Mouse (Mus musculus): ENCODE results near the gene Fam83e. TPM values are rescaled to one million over a fixed set of nuclear protein-coding genes. Genes with fewer than 3 reads are reported as not detected.

Gene Fam83e
- polyA plus RNA-seq (2015; fragmentation: Nextera tagmentation; extraction: Ambion mirVana): 0.64 and 0.82 TPM in 2 replicates

DNA sequence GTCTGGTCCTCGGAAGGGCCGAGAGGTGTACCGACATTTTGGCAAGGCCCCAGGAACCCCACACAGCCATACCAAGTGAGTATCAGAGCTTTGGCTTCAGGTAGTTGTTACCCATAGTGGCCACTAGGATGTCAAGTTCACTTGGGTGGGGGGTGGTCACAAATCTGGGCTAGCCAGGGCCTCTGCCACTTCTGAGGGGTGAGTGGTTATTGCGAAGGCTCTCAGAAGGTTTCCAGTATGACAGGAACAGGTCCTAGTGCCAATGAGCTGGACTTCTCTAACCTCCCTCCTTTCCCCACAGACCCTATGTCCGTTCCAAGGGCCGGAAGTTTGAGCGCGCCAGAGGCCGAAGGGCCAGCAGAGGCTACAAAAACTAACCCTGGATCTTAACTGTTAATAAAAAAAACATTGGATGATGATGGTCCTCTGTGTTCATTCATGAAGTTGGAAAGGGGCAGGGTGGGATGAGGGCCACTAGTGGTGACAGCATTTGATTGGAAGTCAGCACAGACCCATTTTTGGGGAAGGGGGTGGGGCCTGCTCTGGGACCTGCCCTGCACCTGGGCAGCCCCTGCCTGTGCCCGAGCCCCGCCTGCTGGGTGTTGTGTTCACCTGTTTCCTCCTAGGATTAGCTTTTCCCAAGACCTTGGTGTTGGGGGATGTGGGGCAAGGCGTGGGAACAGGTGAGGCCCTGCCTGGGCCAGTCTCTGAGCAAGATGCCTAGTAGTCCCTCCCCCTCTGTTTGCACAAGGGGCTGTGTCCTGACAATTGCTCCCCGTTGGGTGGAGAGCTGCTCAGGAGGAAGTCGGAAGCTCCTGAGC, at the start of gene Fam83e:
Gene Fam83e, plus strand, starts transcription at position 800 of the 821 bp plus-strand sequence.

GRCm38 (mm10) chr7:45683396-45684050, 37.5 kb upstream of the Fam83e start, which contains the start of gene Ntn5:
Ntn5 (plus strand) TSS chr7:45684022.

DNA sequence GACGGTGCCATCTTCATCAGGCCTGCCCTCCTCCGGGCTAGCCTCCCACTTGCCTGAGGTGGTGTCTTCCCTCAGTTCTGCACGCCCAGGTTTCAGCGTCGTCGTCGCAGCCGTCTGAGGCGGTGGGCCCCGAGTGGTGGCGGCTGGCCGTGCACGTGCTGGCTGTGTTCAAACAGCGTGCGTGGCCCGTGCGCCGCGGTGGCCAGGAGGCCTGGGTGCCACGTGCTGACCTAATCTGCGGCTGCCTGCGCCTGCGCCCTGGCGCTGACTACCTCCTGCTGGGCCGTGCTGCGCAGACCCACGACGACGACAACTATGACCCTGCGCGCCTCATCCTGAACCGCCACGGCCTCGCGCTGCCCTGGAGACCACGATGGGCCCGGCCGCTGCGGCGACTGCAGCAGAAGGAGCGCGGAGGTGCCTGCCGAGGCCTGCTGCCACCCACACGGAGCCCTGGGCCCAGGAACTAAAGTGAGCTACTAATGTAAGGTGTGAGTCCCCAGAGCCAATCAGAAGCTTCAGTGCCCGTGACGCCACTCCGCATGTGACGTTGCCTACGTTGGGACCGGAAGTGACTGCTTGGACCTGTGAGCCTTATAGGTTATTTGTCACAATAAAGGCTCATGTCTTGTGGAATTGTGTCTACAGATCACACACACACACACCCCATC, 27.0 kb upstream of the Fam83e start, which contains the start of gene Sec1:
Gene Sec1, minus strand, starts transcription at position 482 of the 671 bp plus-strand sequence.

GRCm38 (mm10) chr7:45699523-45700141, 21.4 kb upstream of the Fam83e start, which contains the start of gene Car11:
Car11 (plus strand) TSS chr7:45699843.

GRCm38 (mm10) chr7:45704730-45705442, 16.1 kb upstream of the Fam83e start, which contains the start of gene Dbp:
Dbp (plus strand) TSS chr7:45705088.

DNA sequence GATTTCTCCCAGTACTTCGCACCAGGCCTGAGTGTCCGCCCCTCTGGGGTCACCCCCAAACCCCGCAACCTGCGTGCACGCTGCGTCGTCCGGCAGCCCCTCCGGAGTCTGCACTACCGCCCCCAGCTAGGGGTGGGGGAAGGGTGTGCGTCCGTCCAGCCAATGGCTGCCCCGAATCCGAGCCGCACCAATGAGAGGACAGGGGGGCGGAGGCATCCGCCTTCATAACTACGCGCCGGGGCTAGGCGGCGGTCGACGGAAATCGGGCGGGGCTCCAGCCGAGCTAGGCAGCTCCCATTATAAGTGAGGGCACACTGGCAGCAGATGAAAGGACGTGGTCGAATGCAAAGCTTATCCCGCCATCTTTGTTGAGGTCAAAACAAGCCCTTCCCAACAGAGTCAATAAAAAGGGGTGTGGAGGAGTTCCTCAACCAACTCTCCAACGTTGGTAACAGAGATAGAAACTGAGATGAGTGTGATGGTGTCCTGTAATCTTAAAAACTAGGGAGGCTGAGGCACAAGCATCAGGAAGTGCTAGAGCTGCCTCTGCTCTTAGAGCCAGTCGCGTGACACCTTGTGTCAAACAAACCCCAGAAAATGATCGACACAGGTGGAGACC, 5.8 kb upstream of the Fam83e start, which contains the start of gene Rpl18:
Gene Rpl18, plus strand, starts transcription at position 368 of the 619 bp plus-strand sequence.

DNA sequence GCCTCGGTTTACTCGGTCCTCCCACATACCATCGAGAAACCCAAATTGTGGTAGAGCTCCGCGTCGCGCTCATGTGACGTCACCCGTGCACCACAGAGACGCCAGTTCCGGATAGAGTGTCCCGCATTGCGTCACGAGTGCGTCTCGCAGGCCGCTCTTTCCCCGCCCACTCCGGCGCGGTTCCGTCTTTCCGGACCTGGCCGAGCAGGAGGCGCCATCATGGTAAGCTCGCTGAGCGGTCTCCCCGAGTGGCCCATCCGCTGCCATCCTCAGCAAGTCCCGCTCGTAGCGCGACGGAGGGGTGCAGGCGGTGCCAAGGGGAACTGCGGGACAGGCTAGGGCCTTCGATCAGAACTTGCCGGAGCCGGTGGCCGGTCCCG, 3.1 kb upstream of the Fam83e start, which contains the start of gene Sphk2:
Gene Sphk2, minus strand, starts transcription at position 85 of the 380 bp plus-strand sequence.

GRCm38 (mm10) chr7:45725713-45726112, 4.7 kb downstream of the Fam83e start, which contains the start of gene Spaca4:
Spaca4 (minus strand) TSS chr7:45725813.

Other genes with a start within 250 kb of the Fam83e start
- 0.48 and 0.69 TPM in 2 replicates for gene Tulp2, start 239.3 kb upstream of the Fam83e start, polyA plus RNA-seq (2015; fragmentation: Nextera tagmentation; extraction: Ambion mirVana)
- not detected in 2 replicates for gene Gm45808, start 234.4 kb upstream of the Fam83e start, polyA plus RNA-seq (2015; fragmentation: Nextera tagmentation; extraction: Ambion mirVana)
- 2.6 and 3.0 TPM in 2 replicates for gene Dhdh, start 232.4 kb upstream of the Fam83e start, polyA plus RNA-seq (2015; fragmentation: Nextera tagmentation; extraction: Ambion mirVana)
- gene Nucb1, start 210.8 kb upstream of the Fam83e start, polyA plus RNA-seq (2015; fragmentation: Nextera tagmentation; extraction: Ambion mirVana): 170 and 174 TPM in 2 replicates
- gene Ppp1r15a, start 194.9 kb upstream of the Fam83e start, polyA plus RNA-seq (2015; fragmentation: Nextera tagmentation; extraction: Ambion mirVana): 18.5 and 26.0 TPM in 2 replicates
- gene Plekha4, start 194.9 kb upstream of the Fam83e start, polyA plus RNA-seq (2015; fragmentation: Nextera tagmentation; extraction: Ambion mirVana): 2.5 and 2.8 TPM in 2 replicates
- 15.2 and 15.7 TPM in 2 replicates for gene Hsd17b14, start 166.3 kb upstream of the Fam83e start, polyA plus RNA-seq (2015; fragmentation: Nextera tagmentation; extraction: Ambion mirVana)
- gene Bcat2, start 151.1 kb upstream of the Fam83e start, polyA plus RNA-seq (2015; fragmentation: Nextera tagmentation; extraction: Ambion mirVana): 28.3 TPM in 2 replicates
- 0.17 and 0.23 TPM in 2 replicates for gene Fgf21, start 105.7 kb upstream of the Fam83e start, polyA plus RNA-seq (2015; fragmentation: Nextera tagmentation; extraction: Ambion mirVana)
- not detected in 2 replicates for gene Fut1, start 103.9 kb upstream of the Fam83e start, polyA plus RNA-seq (2015; fragmentation: Nextera tagmentation; extraction: Ambion mirVana)
- 0.17 TPM in 1 of 2 replicates, not detected in the other for gene Izumo1, start 99.4 kb upstream of the Fam83e start, polyA plus RNA-seq (2015; fragmentation: Nextera tagmentation; extraction: Ambion mirVana)
- 3.9 and 4.1 TPM in 2 replicates for gene Rasip1, start 93.7 kb upstream of the Fam83e start, polyA plus RNA-seq (2015; fragmentation: Nextera tagmentation; extraction: Ambion mirVana)
- 4.6 and 5.5 TPM in 2 replicates for gene Mamstr, start 81.2 kb upstream of the Fam83e start, polyA plus RNA-seq (2015; fragmentation: Nextera tagmentation; extraction: Ambion mirVana)
- gene Fut2, start 54.8 kb upstream of the Fam83e start, polyA plus RNA-seq (2015; fragmentation: Nextera tagmentation; extraction: Ambion mirVana): 2.7 and 2.9 TPM in 2 replicates
- not detected in 2 replicates for gene Ntn5, start 37.2 kb upstream of the Fam83e start, polyA plus RNA-seq (2015; fragmentation: Nextera tagmentation; extraction: Ambion mirVana)
- gene Sec1, start 26.8 kb upstream of the Fam83e start, polyA plus RNA-seq (2015; fragmentation: Nextera tagmentation; extraction: Ambion mirVana): 0.10 TPM in 1 of 2 replicates, not detected in the other
- 3.4 and 4.0 TPM in 2 replicates for gene Car11, start 21.4 kb upstream of the Fam83e start, polyA plus RNA-seq (2015; fragmentation: Nextera tagmentation; extraction: Ambion mirVana)
- gene Dbp, start 16.1 kb upstream of the Fam83e start, polyA plus RNA-seq (2015; fragmentation: Nextera tagmentation; extraction: Ambion mirVana): 4.3 and 5.1 TPM in 2 replicates
- gene Rpl18, start 5.8 kb upstream of the Fam83e start, polyA plus RNA-seq (2015; fragmentation: Nextera tagmentation; extraction: Ambion mirVana): 683 and 783 TPM in 2 replicates
- gene Sphk2, start 3.2 kb upstream of the Fam83e start, polyA plus RNA-seq (2015; fragmentation: Nextera tagmentation; extraction: Ambion mirVana): 15.2 and 16.7 TPM in 2 replicates
- not detected in 2 replicates for gene Spaca4, start 4.6 kb downstream of the Fam83e start, polyA plus RNA-seq (2015; fragmentation: Nextera tagmentation; extraction: Ambion mirVana)
- 0.10 and 0.21 TPM in 2 replicates for gene Lmtk3, start 62.5 kb downstream of the Fam83e start, polyA plus RNA-seq (2015; fragmentation: Nextera tagmentation; extraction: Ambion mirVana)
- gene Sult2b1, start 63.5 kb downstream of the Fam83e start, polyA plus RNA-seq (2015; fragmentation: Nextera tagmentation; extraction: Ambion mirVana): 0.40 and 0.69 TPM in 2 replicates
- 49.2 and 49.5 TPM in 2 replicates for gene Cyth2, start 93.4 kb downstream of the Fam83e start, polyA plus RNA-seq (2015; fragmentation: Nextera tagmentation; extraction: Ambion mirVana)
- gene Kcnj14, start 103.6 kb downstream of the Fam83e start, polyA plus RNA-seq (2015; fragmentation: Nextera tagmentation; extraction: Ambion mirVana): 0.16 and 0.28 TPM in 2 replicates
- gene Grwd1, start 109.7 kb downstream of the Fam83e start, polyA plus RNA-seq (2015; fragmentation: Nextera tagmentation; extraction: Ambion mirVana): 27.8 and 30.1 TPM in 2 replicates
- gene Kdelr1, start 151.6 kb downstream of the Fam83e start, polyA plus RNA-seq (2015; fragmentation: Nextera tagmentation; extraction: Ambion mirVana): 59.9 and 61.7 TPM in 2 replicates
- 0.65 and 0.74 TPM in 2 replicates for gene Grin2d, start 157.2 kb downstream of the Fam83e start, polyA plus RNA-seq (2015; fragmentation: Nextera tagmentation; extraction: Ambion mirVana)
- 0.39 and 0.41 TPM in 2 replicates for gene Syngr4, start 175.5 kb downstream of the Fam83e start, polyA plus RNA-seq (2015; fragmentation: Nextera tagmentation; extraction: Ambion mirVana)
- gene Tmem143, start 175.7 kb downstream of the Fam83e start, polyA plus RNA-seq (2015; fragmentation: Nextera tagmentation; extraction: Ambion mirVana): 3.6 and 4.0 TPM in 2 replicates
- gene Emp3, start 200.2 kb downstream of the Fam83e start, polyA plus RNA-seq (2015; fragmentation: Nextera tagmentation; extraction: Ambion mirVana): 311 and 437 TPM in 2 replicates
- gene Ccdc114, start 202.9 kb downstream of the Fam83e start, polyA plus RNA-seq (2015; fragmentation: Nextera tagmentation; extraction: Ambion mirVana): 1.4 and 1.5 TPM in 2 replicates